Mouse (Mus musculus) mature B cell (primary cell): ENCODE data around the gene Enpp3.

ENCODE experiments used
- in situ Hi-C: fragments of 300-500 bp; cut with MboI; formaldehyde crosslinking; loops from 2 replicates; pipeline ENCODE4 v1.14.3; 2019

Gene Enpp3

DNA sequence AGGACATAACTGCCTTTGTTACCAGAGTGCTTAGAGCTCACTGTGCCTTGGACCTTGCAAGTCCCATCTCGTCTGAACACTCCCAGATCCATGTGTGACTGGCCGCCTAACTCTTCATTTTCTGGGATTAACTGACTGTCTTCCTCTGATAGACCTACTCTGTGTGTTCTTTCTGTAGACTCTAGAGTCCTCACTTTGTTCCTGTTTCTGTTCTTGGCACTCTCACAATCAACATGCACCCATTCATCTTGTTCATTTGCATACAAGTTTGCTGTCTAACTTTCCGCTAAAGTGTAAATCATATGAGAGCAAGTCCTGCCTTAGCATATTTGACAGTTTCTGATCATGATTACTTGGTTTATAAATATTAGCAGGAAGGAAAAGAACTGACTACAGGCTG lies 79.4 kb downstream of the Enpp3 start:
- in situ Hi-C loops, result no loop called here

DNA sequence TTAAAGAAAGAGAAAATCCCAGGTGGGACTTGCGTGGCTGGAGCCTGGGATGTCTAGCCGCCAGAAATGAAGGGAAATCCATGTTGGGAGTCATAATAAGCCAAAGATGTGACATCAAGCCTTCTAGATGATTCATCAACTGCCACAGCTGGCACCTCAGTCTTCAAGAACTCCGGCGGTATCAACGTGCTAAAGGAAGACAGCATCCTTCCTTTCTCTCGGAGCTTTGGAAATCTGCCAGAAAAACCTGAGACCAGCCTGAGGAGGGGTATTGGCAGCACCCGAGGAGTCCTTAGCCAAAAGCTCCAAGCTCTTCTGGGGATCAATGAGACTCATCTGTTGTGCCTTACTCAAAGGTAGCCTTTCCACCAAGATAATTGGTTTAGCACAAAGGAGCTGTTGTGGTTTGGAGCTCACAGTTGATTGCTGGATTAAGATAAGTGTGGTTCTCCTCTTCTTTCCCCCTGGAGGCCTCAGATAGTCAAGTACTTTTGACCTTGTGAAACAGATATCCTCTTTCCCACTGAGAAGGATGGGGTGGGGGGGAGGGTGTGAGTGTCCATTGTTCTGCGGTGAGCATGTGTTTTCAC lies 84.2 kb downstream of the Enpp3 start:
- in situ Hi-C loops, result no loop called here

DNA sequence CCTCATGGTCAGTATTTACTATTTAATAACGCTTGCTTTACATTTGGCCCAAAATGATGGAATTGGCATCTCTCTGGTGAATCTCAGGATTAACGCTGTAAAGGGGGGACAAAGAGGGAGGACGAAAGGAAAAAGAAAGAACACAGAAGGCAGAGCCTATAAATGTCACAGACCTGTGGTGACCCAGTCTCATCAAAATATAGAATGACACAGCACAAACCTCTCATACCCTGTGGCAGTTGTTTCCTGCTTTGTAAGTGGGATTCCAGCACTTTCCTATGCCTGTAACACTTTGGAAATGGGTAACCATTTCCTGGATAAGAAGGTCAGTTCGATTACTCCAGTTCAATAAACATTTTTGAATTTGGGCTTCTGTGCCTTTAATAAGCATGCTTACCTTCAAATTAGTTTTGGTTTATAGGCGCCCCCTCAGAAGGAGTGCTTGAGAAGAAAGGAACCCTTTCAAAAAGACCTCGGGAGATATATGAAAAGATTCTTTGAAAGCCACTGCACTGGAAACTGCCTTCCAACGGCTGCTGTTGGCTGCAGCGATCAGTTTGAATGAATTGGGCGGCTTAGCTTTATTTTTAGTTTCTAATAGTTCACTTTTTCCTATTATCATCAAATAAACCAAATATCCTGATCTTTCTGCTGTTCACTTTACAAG lies 87.6 kb downstream of the Enpp3 start:
- in situ Hi-C loops, result no loop called here

DNA sequence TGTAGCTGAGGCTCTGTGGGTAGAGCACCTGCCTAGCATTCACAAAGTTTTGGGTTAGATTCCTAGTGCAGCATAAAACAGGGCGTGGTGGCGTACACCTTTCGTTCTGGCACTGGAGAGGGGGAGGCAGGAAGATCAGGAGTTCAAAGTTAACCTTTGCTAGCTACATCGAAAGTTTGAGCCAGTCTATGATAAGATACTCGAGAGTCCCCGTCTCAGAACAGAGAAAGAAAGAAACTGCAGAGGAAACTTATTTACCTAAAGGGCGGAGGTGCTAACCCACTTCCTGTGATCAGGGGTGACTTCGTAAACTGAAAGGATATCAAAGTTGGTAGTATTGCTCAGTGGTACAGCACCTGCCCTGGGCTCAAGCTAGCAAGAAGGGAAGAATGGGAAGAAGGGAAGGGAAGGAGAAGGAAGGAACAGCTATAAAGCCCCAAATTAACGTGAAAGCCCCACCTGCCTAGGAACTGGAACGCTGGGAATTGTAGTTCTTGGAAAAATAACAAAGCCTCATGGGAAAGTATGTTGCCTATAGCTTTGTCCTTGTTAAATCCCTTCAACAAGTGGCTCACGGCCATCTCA lies 88.3 kb downstream of the Enpp3 start:
- in situ Hi-C loops, result no loop called here

DNA sequence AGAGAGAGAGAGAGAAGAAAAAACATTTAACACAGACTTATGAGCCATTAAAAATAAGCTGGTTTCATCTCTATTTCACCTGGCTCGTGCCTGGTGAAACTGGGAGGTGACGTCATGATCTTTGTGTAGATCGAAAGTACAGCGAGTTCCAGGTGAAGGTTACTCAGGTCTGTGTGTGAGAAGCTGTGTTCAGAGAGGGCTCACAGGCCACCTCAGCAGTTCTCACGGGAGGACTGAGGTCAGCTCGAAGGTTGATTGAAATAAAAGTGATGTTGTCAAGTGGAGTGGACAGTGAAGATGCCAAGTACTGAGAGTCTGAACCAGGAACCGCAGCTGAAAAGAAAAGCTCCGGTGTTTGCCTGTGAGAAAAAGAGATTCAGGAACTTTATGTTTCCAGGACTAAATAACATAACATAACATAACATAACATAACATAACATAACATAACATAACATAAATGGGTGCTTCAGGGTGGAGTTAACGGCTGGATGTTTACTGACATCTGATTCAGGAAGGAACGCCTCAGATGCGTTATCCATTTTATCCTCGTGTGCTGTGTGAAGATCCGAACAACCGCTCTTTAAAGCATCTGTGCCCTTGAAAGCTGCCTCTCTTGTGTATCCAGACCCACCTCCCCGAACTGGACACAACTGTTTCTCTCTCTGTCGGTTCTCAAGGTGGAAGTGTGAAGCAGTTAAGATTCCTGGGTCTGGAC lies 88.9 kb downstream of the Enpp3 start:
- in situ Hi-C loops, result no loop called here

DNA sequence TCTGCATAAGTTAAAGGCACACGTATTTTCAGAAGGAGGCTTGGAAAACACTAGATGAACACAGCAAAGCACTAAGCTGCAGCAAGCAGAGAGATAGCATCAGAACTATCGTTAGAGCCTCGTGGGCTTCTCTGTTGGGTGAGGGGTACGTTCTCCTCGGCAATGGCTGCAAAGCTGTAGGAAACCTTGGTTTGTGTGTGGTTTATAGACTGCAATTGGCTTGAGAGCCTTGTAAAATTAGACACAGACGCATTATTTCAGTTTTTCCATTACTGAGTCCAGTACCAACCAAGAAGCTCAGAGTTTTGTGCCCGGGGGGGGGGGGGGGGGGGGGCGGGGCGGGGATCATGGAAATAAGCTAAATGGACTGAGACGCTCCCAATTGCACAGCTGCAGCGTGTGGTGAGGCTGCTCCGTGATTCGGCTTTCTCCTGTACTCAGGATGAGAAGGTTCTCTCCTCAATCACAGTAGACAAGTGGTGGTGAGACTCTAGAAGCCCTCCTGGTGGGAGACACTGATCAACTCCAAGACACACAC lies 99.6 kb downstream of the Enpp3 start:
- in situ Hi-C loops, result no loop called here

DNA sequence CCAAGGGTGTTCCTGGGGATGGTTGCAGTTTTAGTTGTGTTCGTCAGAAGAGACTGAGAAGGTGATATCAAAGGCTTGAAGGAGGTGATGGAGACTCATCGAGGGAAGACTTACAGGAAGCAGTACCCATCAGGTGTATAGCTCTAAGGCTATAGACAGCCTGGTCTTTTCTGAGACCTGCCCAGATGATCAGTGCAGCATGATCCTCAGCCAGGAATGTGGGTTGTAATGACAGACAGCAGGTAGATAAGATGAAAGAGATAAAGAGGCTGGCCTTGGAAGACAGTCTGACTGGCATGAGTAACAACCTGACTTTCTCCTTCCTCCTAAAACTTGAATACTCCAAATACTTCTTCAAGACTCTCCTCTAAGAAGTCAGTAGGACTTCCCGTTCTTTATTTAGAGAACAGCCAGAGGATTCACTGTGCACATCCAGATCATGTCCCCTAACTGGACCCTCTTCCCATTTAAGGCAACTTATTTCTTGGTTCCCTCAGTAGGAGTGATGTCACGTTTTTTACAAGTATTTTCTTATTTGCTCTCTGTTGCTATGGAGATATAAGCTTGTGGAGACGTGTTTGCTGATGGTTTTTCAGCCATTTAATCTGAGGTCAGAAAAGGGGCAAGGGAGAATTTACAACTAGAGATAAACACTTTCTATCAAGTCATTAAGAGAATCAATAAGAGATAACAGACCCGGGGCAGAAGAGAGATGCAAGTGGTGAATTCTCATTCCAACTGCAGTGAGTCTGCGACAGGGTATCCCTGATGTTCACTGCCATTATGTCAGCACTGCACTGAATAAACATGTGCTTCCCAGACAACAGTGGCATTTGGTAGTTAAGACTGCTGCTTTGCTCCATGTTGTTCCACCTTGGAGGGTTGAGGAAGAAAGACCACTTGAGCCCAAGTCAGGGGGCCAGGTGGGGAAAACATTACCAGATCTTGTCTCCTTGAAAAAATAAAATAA lies 101.1 kb downstream of the Enpp3 start:
- in situ Hi-C loops, result no loop called here

DNA sequence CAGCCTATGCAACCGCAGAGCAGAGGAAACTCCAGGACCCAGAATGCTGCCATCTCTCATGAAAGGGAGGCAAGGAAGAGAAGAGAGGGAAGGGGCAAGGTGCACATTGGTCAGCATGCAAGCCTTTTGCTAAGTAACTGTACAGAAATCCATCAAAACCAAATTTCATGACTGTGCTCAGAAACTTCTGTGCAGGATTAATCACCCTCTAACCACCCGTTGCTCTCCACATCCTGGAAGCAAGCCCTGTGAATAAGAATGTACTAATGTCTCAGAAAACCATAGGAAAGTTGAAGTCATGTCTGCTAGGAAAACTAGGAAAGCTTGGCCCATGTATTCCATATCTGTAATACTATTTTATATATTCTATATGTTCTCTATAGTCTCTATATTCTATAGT lies 103.5 kb downstream of the Enpp3 start:
- in situ Hi-C loops, result no loop called here

DNA sequence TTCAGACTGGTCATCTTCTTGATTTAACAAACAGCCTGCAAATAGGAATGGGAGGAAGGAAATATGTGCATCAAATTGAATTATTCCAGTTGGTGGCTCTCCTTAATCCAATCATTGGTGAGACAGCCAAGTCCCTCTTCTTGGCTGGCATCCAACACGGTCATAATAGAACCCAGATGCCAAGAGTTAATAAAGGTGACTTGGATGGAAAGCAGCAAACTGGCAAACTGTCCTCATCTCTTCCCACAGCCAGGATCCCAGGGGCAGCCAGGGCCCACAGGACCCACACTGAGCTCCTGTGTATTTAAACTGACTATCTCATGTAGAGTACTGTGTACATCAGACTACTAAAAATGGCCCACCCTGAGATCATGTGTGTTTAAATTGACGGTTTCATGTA lies 104.2 kb downstream of the Enpp3 start:
- in situ Hi-C loops, result no loop called here

DNA sequence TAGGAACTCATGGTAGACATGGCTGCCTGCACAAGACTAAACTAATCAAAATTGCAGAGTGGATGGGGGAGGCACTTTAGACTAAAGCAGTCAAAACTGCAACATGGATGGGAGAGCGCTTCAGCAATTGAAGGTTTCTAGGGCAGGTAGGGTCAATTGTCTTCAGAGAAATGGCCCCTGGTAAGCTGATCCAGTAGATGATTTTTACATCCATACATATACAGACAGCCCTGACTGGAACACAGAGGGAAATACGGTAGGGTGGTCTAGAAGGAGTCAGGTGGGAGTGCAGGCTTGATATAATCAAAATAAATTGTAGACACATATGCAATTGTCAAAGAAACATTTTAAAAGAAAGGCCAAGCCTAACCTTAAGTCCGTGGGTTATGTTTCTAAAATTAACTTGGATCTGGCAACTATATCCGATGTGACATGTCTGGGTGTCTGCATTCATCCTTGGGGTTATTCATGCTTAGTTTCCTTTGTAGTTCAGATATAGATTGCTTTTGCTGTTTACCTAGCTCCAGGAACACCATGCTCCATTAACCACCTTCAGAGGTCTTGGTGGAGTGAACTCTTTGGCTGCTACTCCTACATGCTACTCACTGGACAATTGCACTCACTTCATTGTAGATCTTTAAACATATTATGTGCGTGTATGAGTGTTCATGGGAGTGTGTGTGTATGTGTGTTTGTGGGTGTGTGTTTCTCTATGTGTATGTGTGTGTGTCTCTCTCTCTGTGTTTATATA lies 107.4 kb downstream of the Enpp3 start:
- in situ Hi-C loops, result no loop called here

DNA sequence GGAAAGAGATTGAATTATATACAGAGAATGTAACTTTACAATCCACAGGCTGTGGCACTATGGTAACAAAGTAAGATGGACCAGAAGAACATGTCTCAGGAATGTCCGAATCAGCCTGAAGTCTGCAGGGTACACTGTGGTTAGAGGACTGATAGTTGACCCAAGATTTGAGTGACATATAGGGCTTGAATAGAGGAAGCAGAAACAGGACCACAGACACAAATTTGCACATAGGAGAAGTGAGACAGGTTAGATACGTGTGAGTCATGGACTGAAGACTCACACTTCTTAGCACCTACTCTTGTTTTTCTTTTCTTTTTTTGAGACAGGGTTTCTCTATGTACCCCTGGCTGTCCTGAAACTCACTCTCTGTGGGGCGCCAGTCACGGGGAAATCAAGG lies 115.1 kb downstream of the Enpp3 start:
- in situ Hi-C loops, result no loop called here

DNA sequence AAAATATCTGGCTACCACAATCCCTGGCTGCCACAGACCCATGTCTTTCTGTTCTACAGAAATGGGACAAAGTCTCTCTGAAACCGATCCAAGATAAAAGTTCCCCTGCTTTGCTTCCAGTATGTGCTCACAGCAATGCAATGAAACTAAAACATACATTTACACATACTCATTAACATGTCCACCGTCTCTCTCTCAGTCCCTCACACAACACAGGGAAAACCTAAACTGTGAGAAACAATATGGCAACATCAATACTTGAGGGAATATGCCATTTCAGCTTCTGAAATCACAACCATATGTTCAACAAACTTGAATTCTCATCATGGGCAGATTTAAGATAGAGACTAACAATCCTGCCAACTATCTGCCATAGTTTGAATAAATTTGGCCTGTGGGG lies 117.4 kb downstream of the Enpp3 start:
- in situ Hi-C loops, result no loop called here
